Mouse (Mus musculus): ENCODE measurements at regions not wholly inside any gene's neighbourhood (a gene's known extent, or its start where the extent isn't known, plus 50 kb on each side); places are given as distances from the start of the nearest gene placed in this dataset.
"Not testable (repeated sequence)": the region's sequence is repeated elsewhere in the genome, so short reads cannot be mapped to it uniquely, and the experiment has no call there.

DNA sequence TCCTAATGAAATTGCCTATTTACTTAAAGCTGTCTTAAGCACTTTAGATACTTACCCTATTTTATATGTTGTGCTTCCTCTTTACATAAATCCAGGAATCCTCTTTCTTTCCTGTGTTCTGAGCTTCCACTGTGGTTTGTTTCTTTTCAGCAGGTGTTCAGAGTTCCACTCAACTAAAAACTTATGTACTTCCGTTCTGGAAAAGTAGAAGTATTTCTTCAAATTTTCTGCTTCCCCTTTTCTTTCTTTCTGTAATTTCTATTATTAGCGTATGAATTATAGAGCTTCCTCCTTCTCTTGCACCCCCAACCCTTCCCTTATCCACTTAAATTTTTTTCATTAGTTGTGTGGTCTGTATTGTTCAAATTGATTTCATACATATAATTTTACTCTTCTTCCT is 165.8 kb upstream of the Nudt12 start:
- Histone ChIP-seq H3K27ac (ENCODE audit: insufficient read depth, low read depth, low read length) (peak overlapping the region; percentile 64), H3K4me1 (ENCODE audit: control insufficient read depth, insufficient read depth, low read length) (peaks cover 16% of the 10 kb centered on the region), H3K4me3 (ENCODE audit: insufficient read depth, low read length) (no peak overlapping the region)
- TF ChIP-seq CTCF (IDR thresholded peaks at IDR 0.05; ENCODE audit: low read depth, low read length): no peak
- no peak for TF ChIP-seq POLR2A (IDR thresholded peaks at IDR 0.05; ENCODE audit: borderline replicate concordance, low read depth, low read length)

DNA sequence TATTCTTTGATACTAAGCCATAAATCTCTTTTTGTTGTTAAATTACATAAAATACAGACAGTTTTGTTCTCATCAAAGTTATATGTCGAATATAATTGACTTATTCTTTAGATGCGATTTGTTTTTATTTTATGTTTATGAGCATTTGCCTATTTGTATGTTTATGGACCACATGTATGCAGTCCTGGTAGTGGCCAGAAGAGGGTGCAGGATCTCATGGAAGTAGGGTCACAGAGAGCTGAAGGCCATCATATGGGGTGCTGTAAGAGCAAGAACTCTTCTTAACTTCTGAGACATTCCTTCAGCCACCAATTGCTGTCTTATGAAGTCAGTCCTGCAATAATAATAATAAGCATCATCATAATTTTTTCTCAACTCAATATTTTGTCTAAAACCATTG is 143.2 kb upstream of the Nudt12 start:
- no peak overlapping the region for H3K27ac ChIP-seq (ENCODE audit: insufficient read depth, low read depth, low read length)
- H3K4me1 ChIP-seq (ENCODE audit: control insufficient read depth, insufficient read depth, low read length): no peaks in the 10 kb centered on the region
- H3K4me3 ChIP-seq (ENCODE audit: insufficient read depth, low read length): no peak overlapping the region
- no peak for TF ChIP-seq POLR2A (IDR thresholded peaks at IDR 0.05; ENCODE audit: borderline replicate concordance, low read depth, low read length)
- TF ChIP-seq CTCF (IDR thresholded peaks at IDR 0.05; ENCODE audit: low read depth, low read length): no peak

DNA sequence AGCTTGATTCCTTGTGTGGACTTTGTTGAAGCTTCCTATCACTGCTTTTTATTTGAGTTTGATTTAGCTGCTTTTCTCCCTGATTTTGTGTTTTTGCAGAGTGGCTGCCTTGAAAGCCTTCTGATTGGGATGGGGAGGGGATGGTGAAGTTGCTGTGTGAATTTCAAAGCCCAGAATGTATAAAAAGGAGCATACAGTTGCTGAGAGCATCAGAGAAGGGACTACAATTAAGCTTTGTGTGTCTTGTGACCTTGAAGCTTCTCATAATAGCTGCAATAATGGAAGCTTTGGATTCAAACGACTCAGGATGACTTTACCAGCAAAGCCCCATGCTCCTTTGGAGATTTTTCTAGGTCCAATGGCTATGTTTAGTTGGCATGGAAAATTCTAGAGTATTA is 130.6 kb upstream of the Nudt12 start:
- Histone ChIP-seq H3K4me1 (ENCODE audit: control insufficient read depth, insufficient read depth, low read length) (peaks cover under 1% of the 10 kb centered on the region), H3K4me3 (ENCODE audit: insufficient read depth, low read length) (no peak overlapping the region), H3K27ac (ENCODE audit: insufficient read depth, low read depth, low read length) (no peak overlapping the region)
- TF ChIP-seq POLR2A (IDR thresholded peaks at IDR 0.05; ENCODE audit: borderline replicate concordance, low read depth, low read length): no peak
- TF ChIP-seq CTCF (IDR thresholded peaks at IDR 0.05; ENCODE audit: low read depth, low read length): no peak

DNA sequence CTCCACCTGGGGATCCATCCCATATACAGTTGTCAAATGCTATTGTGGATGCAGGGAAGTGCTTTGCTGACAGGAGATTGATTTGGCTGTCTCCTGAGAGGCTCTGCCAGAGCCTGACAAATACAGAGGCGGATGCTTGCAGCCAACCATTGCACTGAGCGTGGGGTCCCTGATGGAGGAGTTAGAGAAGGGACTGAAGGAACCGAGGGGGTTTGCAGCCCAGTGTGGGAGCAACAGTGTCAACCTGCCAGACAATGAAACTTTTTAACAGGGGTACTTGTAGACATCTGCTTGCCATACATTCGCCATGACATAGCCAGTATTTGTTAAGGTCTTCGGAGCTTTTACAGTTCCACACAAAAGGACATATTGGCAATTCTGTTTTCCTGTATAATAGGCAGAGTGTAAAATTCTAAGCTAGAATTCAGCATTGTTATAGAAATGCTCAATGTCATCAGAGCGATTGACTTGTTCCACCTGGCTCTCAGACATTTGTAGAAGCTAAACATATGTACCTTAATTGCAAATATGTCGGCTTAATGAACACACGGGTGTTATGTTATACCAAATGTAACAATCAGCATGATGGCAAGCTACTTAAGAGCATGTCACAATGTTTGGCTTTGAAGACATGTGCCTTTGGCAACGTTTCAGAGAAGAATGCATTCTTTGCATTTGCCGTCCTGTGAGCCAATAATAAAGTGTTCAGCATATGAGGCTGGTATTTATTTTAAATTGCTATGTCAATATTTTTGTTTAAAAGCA is 130.0 kb upstream of the Nudt12 start:
- no peak overlapping the region for H3K27ac ChIP-seq (ENCODE audit: insufficient read depth, low read depth, low read length)
- TF ChIP-seq POLR2A (IDR thresholded peaks at IDR 0.05; ENCODE audit: borderline replicate concordance, low read depth, low read length): no peak
- no peak for TF ChIP-seq CTCF (IDR thresholded peaks at IDR 0.05; ENCODE audit: low read depth, low read length)
- peaks cover 5% of the 10 kb centered on the region for H3K4me1 ChIP-seq (ENCODE audit: control insufficient read depth, insufficient read depth, low read length)
- H3K4me3 ChIP-seq (ENCODE audit: insufficient read depth, low read length): no peak overlapping the region

DNA sequence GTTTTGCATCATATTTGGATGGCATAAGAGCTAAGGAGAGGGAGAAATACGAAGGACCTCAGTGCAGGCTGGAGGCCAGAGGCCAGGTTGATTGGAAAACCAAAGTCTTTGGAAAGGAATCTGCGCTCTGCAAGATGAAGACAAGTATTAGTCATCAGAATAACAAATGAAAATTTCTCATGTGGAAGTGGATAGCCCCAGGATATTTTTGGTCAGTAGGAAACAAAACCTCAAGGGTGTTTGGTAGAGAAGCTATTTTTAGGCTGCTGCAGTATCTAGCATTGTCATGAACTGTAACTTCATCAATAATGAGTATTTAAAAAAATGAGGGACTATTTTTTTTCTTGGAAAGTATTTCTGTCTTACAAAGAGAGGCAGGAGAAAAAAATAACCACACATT is 125.6 kb upstream of the Nudt12 start:
- TF ChIP-seq CTCF (IDR thresholded peaks at IDR 0.05; ENCODE audit: low read depth, low read length): no peak
- TF ChIP-seq POLR2A (IDR thresholded peaks at IDR 0.05; ENCODE audit: borderline replicate concordance, low read depth, low read length): no peak
- H3K27ac ChIP-seq (ENCODE audit: insufficient read depth, low read depth, low read length): peak overlapping the region; percentile 51
- H3K4me3 ChIP-seq (ENCODE audit: insufficient read depth, low read length): no peak overlapping the region
- peaks cover 6% of the 10 kb centered on the region for H3K4me1 ChIP-seq (ENCODE audit: control insufficient read depth, insufficient read depth, low read length)

DNA sequence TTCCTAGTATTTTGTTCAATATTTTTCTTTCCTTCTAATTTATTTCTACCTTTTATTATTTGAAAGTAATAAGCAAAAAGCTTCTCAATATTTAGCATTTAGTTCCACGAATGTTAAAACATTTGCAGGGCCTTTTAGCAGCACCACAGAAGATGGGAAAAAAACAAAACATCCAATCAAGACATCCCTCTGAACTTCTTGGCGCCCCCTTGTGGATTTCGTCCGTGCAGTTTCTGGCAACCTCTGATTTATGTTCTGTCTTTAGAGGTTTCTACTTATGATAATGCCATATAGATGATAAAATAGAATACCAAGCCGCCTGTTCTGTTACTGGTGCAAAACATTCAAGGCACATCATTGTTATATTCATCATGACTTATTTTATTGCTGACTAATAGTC is 86.2 kb upstream of the Nudt12 start:
- TF ChIP-seq CTCF (IDR thresholded peaks at IDR 0.05; ENCODE audit: low read depth, low read length) (no peak), POLR2A (IDR thresholded peaks at IDR 0.05; ENCODE audit: borderline replicate concordance, low read depth, low read length) (no peak)
- no peak overlapping the region for H3K4me3 ChIP-seq (ENCODE audit: insufficient read depth, low read length)
- H3K27ac ChIP-seq (ENCODE audit: insufficient read depth, low read depth, low read length): no peak overlapping the region
- H3K4me1 ChIP-seq (ENCODE audit: control insufficient read depth, insufficient read depth, low read length): no peaks in the 10 kb centered on the region

DNA sequence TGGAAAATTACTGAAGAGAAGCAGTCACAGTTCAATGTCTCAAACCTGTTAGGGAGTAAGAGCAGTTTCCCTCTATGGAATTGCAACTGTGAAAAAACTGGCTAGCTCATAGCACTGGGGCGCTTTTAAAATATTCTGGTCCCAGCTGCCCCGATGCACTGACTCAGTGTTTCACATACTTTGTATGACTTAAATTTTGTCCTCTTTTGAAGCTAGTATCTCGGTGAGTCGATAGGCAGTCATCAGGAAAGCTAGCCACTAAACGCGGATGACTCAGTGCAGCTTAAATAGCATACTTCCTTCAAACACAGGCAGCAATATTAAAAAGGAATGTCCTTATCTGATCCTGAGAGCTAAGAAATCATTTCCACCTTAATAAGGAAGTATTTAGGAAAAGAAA is 63.7 kb upstream of the Nudt12 start:
- H3K4me1 ChIP-seq (ENCODE audit: control insufficient read depth, insufficient read depth, low read length); H3K4me3 ChIP-seq (ENCODE audit: insufficient read depth, low read length): not testable (repeated sequence)
- peak overlapping the region; percentile 33 for H3K27ac ChIP-seq (ENCODE audit: insufficient read depth, low read depth, low read length)

DNA sequence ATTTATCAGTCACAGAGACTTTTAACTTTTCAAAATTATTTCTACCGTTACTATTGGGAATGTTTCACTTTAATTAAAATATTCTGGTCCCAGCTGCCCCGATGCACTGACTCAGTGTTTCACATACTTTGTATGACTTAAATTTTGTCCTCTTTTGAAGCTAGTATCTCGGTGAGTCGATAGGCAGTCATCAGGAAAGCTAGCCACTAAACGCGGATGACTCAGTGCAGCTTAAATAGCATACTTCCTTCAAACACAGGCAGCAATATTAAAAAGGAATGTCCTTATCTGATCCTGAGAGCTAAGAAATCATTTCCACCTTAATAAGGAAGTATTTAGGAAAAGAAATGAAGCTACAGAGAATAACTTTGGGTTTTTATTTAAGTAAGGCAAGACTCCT is 63.2 kb upstream of the Nudt12 start:
- H3K4me3 ChIP-seq (ENCODE audit: insufficient read depth, low read length): peak overlapping the region; percentile 19; the same call in 1 of the 2 replicates
- H3K27ac ChIP-seq (ENCODE audit: insufficient read depth, low read depth, low read length): peak overlapping the region; percentile 65
- H3K4me1 ChIP-seq (ENCODE audit: control insufficient read depth, insufficient read depth, low read length): not testable (repeated sequence)
